Mouse (Mus musculus): ENCODE data around the gene Plekhg5.

DNA sequence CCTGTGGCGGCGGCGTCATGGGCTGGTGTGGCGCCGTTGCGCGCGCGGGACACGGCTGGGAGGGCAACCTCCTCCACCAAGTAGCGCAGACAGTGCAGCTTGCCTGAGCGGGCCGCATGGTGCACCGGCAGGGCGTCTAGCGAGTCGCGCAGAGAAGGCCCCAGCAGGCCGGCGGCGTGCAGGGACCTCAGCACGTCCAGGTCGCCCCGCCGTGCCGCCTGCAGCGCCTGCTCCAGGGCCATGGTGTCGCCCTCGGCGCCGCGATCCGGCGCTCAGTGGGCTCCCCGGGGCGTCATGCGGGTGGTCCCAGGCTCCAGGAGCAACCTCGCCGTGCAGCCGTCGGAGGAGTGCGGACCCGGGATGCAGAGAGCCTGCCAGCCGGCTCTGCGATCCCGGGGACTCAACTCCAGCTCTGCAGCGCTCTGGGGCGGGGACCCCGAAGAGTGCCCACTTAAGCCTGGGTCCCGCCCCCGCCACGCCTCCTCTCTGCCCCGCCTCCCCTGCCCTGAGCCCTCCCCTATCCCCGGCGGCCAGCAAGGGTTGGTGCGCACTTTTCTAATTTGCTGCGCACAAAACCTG lies 79.8 kb downstream of the Plekhg5 start, which contains the start of gene Espn:
- no peak for TF ChIP-seq EP300 (IDR thresholded peaks at IDR 0.05; ENCODE audit: low read depth)
- TF ChIP-seq CTCF (IDR thresholded peaks at IDR 0.05; ENCODE audit: low read depth) = no peak

Data from heart, postnatal 0 days (tissue).